Mouse (Mus musculus): Measurements from ENCODE around the gene Fto. TPM values are rescaled to one million over a fixed set of nuclear protein-coding genes. Genes with fewer than 3 reads are reported as not detected.

Gene Fto
- polyA plus RNA-seq, 1 experiment from 2014 or later, result 16.8 TPM

GRCm38 (mm10) chr8:91551775-91552538, 238.6 kb downstream of the Fto start:
- H3K27ac ChIP-seq (replicated peaks), result no peak overlapping the region
- no peak for ATAC-seq (ENCODE audit: insufficient read depth)
- 65% methylated on average over 10 of the region's 10 CpGs for WGBS (ENCODE audit: insufficient replicate concordance)

GRCm38 (mm10) chr8:91552635-91553034, 239.3 kb downstream of the Fto start:
- Histone ChIP-seq H3K9ac (no peak overlapping the region), H3K4me3 (replicated peaks) (no peak overlapping the region), H3K4me2 (no peak overlapping the region), H3K27me3 (no peaks in the 10 kb centered on the region), H3K4me1 (replicated peaks) (0 out of 2 replicates have a peak, but pooled peaks cover 5% of the 10 kb centered on the region), H3K27ac (replicated peaks) (no peak overlapping the region), H3K36me3 (replicated peaks) (no peaks in the 10 kb centered on the region), H3K9me3 (replicated peaks) (no peaks in the 10 kb centered on the region)
- ATAC-seq (ENCODE audit: insufficient read depth), result no peak
- WGBS (ENCODE audit: insufficient replicate concordance), result 81% methylated on average over 11 of the region's 11 CpGs

More at GRCm38 (mm10) chr8:91551775-91552538, 238.6 kb downstream of the Fto start:
- no peaks in the 10 kb centered on the region for H3K36me3 ChIP-seq (replicated peaks)
- no peak overlapping the region for H3K4me2 ChIP-seq
- no peaks in the 10 kb centered on the region for H3K9me3 ChIP-seq (replicated peaks)
- H3K9ac ChIP-seq, result no peak overlapping the region
- H3K27me3 ChIP-seq, result no peaks in the 10 kb centered on the region
- H3K4me1 ChIP-seq (replicated peaks), result 0 out of 2 replicates have a peak, but pooled peaks cover 5% of the 10 kb centered on the region
- no peak overlapping the region for H3K4me3 ChIP-seq (replicated peaks)

- Histone ChIP-seq H3K9me3 (replicated peaks) (no peaks in the 10 kb centered on the region), H3K9ac (no peak overlapping the region), H3K27ac (replicated peaks) (no peak overlapping the region), H3K27me3 (no peaks in the 10 kb centered on the region), H3K36me3 (replicated peaks) (no peaks in the 10 kb centered on the region), H3K4me2 (no peak overlapping the region), H3K4me1 (replicated peaks) (0 out of 2 replicates have a peak, but pooled peaks cover 5% of the 10 kb centered on the region), H3K4me3 (replicated peaks) (no peak overlapping the region)
- ATAC-seq (ENCODE audit: insufficient read depth), result no peak
- WGBS (ENCODE audit: insufficient replicate concordance), result 52% methylated on average over 5 of the region's 5 CpGs
Measured at GRCm38 (mm10) chr8:91553387-91553786, 240.1 kb downstream of the Fto start.

DNA sequence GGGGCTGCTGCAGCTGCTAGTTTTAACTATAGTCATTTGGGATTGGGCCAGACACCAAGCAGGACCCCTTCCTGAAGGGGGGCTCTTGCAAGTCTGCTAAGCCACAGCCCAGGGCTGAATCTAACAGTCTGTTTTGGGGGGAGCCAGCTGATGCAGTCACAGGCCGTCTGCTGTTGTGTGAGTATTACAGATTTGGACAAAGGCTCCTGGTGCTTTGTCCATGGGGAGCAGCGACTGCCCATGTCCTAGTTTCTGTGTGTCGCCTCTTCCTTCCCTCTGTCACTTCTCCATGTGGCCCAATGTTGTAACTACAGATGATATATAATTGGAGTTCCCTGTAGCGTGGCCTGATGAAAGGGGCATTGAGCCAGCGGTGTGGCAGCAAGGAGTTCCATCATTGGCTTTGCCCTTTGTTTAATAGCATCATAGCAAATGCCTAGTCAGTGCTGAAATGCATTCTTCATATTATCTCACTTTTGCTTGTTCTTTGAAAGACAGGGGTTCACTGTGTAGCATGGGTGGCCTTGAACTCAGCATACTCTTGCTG, 243.8 kb downstream of the Fto start:
- Histone ChIP-seq H3K4me1 (replicated peaks) (0 out of 2 replicates have a peak, but pooled peaks cover under 1% of the 10 kb centered on the region), H3K4me2 (no peak overlapping the region), H3K27ac (replicated peaks) (no peak overlapping the region), H3K27me3 (no peaks in the 10 kb centered on the region), H3K36me3 (replicated peaks) (no peaks in the 10 kb centered on the region), H3K9ac (no peak overlapping the region), H3K4me3 (replicated peaks) (no peak overlapping the region), H3K9me3 (replicated peaks) (no peaks in the 10 kb centered on the region)
- 60% methylated on average over 5 of the region's 5 CpGs for WGBS (ENCODE audit: insufficient replicate concordance)
- ATAC-seq (ENCODE audit: insufficient read depth), result no peak

DNA sequence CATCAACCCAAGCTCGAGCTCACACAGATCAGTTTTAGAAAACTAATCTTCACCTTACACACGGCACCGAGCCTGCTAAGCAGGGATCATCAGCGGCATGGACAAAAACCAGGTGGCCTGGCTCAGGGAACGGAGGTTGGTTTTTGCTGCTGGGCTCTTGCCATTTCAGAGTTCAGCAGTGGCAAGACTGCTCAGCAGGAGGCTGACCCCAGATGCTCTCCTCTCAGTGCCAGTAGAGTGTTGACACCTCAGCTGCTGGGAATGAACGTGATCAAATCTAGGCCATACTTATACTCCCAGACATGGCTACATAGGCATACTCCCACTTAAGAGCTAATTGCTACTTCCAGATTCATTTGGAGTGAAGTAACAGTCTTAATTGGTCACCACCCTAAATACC, 245.1 kb downstream of the Fto start:
- Histone ChIP-seq H3K9ac (no peak overlapping the region), H3K36me3 (replicated peaks) (no peaks in the 10 kb centered on the region), H3K4me1 (replicated peaks) (0 out of 2 replicates have a peak, but pooled peaks cover 7% of the 10 kb centered on the region), H3K27me3 (no peaks in the 10 kb centered on the region), H3K27ac (replicated peaks) (no peak overlapping the region), H3K4me2 (no peak overlapping the region), H3K4me3 (replicated peaks) (no peak overlapping the region), H3K9me3 (replicated peaks) (no peaks in the 10 kb centered on the region)
- no peak for ATAC-seq (ENCODE audit: insufficient read depth)
- WGBS (ENCODE audit: insufficient replicate concordance), result 69% methylated on average over 6 of the region's 6 CpGs

DNA sequence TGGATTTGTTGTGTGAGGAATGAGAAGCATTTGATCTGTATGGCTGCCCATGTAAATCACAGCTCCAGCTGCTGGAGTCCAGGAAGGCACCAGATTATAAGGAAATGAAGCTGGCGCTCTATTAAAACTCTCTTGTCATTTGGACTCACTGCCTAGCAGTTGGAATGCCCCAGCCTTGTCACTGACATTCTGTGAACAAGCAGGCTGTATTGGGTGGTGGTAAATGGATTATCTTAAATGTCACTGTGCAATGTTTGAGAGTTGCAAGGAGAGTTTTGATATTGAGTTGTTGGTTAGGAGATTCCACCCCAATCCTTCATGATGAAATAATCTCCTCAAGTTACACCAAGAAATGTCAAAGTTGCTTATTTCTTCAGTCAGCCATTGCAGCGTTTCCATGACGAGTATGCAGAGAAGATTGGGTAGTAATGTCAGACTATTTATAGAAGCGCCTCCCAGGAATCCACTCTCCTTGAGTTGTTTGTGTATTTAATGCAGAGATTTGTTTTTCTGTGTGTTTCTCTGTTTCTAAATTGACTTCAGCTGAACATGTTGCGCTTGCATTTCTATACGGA, 246.8 kb downstream of the Fto start:
- 75% methylated on average over 6 of the region's 6 CpGs for WGBS (ENCODE audit: insufficient replicate concordance)
- Histone ChIP-seq H3K27ac (replicated peaks) (no peak overlapping the region), H3K9ac (no peak overlapping the region), H3K36me3 (replicated peaks) (no peaks in the 10 kb centered on the region), H3K9me3 (replicated peaks) (no peaks in the 10 kb centered on the region), H3K4me3 (replicated peaks) (no peak overlapping the region), H3K4me2 (no peak overlapping the region), H3K27me3 (no peaks in the 10 kb centered on the region), H3K4me1 (replicated peaks) (0 out of 2 replicates have a peak, but pooled peaks cover 7% of the 10 kb centered on the region)
- no peak for ATAC-seq (ENCODE audit: insufficient read depth)

GRCm38 (mm10) chr8:91561241-91561640, 247.9 kb downstream of the Fto start:
- H3K4me2 ChIP-seq, result no peak overlapping the region
- no peak overlapping the region for H3K9ac ChIP-seq
- no peaks in the 10 kb centered on the region for H3K27me3 ChIP-seq
- H3K36me3 ChIP-seq (replicated peaks), result no peaks in the 10 kb centered on the region
- WGBS (ENCODE audit: insufficient replicate concordance), result 68% methylated on average over 4 of the region's 4 CpGs
- no peaks in the 10 kb centered on the region for H3K9me3 ChIP-seq (replicated peaks)
- H3K4me1 ChIP-seq (replicated peaks), result peaks cover 13% of the 10 kb centered on the region
- H3K27ac ChIP-seq (replicated peaks), result no peak overlapping the region
- H3K4me3 ChIP-seq (replicated peaks), result no peak overlapping the region
- no peak for ATAC-seq (ENCODE audit: insufficient read depth)

- Histone ChIP-seq H3K4me3 (replicated peaks) (no peak overlapping the region), H3K4me1 (replicated peaks) (peaks cover 14% of the 10 kb centered on the region), H3K9ac (no peak overlapping the region), H3K4me2 (no peak overlapping the region), H3K27ac (replicated peaks) (no peak overlapping the region), H3K36me3 (replicated peaks) (no peaks in the 10 kb centered on the region), H3K27me3 (no peaks in the 10 kb centered on the region), H3K9me3 (replicated peaks) (no peaks in the 10 kb centered on the region)
- ATAC-seq (ENCODE audit: insufficient read depth), result no peak
- WGBS (ENCODE audit: insufficient replicate concordance), result 52% methylated on average over 7 of the region's 7 CpGs
Measured at GRCm38 (mm10) chr8:91562600-91562999, 249.3 kb downstream of the Fto start.

DNA sequence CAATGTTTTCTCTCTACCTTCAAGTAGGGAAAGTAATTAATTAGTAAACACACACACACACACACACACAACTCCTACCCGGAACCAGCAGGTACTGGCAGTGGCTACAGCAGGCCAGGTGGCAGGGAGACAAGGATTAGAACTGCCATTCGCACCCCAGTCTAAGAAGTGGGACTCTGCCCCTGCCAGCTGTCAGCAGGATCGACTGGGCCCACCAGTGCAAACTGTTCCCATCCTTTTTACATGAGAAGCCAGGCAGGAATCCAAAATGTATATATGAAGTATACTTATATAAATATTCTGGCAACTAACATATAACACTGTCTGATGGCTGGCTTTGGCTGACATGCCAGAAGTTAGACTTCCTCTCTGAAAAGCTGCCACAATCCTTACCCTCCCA, 250.0 kb downstream of the Fto start:
- no peak overlapping the region for H3K27ac ChIP-seq (replicated peaks)
- H3K9me3 ChIP-seq (replicated peaks), result no peaks in the 10 kb centered on the region
- H3K9ac ChIP-seq, result no peak overlapping the region
- H3K4me2 ChIP-seq, result no peak overlapping the region
- no peaks in the 10 kb centered on the region for H3K36me3 ChIP-seq (replicated peaks)
- ATAC-seq (ENCODE audit: insufficient read depth), result no peak
- WGBS (ENCODE audit: insufficient replicate concordance), result 63% methylated on average over 3 of the region's 3 CpGs
- H3K27me3 ChIP-seq, result no peaks in the 10 kb centered on the region
- H3K4me1 ChIP-seq (replicated peaks), result peaks cover 14% of the 10 kb centered on the region
- no peak overlapping the region for H3K4me3 ChIP-seq (replicated peaks)

- H3K27ac ChIP-seq (replicated peaks), result no peak overlapping the region
- H3K9ac ChIP-seq, result no peak overlapping the region
- H3K9me3 ChIP-seq (replicated peaks), result no peaks in the 10 kb centered on the region
- no peak overlapping the region for H3K4me3 ChIP-seq (replicated peaks)
- ATAC-seq (ENCODE audit: insufficient read depth), result no peak
- H3K4me2 ChIP-seq, result no peak overlapping the region
- H3K4me1 ChIP-seq (replicated peaks), result peaks cover 19% of the 10 kb centered on the region
- no peaks in the 10 kb centered on the region for H3K36me3 ChIP-seq (replicated peaks)
- 26% methylated on average over 12 of the region's 12 CpGs for WGBS (ENCODE audit: insufficient replicate concordance)
- no peaks in the 10 kb centered on the region for H3K27me3 ChIP-seq
Measured at GRCm38 (mm10) chr8:91565869-91566502, 252.7 kb downstream of the Fto start.

DNA sequence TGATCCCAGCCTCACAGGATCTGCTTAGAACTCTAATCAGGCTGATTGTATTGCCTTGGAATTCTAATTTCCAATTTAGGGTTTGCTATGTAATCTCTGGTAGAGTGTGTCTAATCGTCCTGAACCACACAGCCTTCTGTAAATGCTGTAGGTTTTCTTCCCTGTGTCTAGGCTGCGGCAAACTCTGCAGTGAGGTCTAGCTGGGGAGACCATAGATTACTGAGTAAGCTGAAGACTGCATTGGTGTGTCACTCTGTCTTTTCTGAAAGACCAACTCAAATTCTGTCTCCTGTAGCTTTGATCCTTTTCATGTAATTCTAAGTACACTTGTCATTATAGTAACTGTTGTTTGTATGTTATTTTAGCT, 253.2 kb downstream of the Fto start:
- Histone ChIP-seq H3K27me3 (no peaks in the 10 kb centered on the region), H3K4me2 (no peak overlapping the region), H3K36me3 (replicated peaks) (no peaks in the 10 kb centered on the region), H3K27ac (replicated peaks) (no peak overlapping the region), H3K4me1 (replicated peaks) (peaks cover 19% of the 10 kb centered on the region), H3K9ac (no peak overlapping the region), H3K9me3 (replicated peaks) (no peaks in the 10 kb centered on the region), H3K4me3 (replicated peaks) (no peak overlapping the region)
- WGBS (ENCODE audit: insufficient replicate concordance), result 60% methylated on average over 2 of the region's 2 CpGs
- no peak for ATAC-seq (ENCODE audit: insufficient read depth)

All from liver, embryonic 15.5 days (tissue).